ENCODE assay signal across 10 mouse cellular contexts in the genomic region with DNA sequence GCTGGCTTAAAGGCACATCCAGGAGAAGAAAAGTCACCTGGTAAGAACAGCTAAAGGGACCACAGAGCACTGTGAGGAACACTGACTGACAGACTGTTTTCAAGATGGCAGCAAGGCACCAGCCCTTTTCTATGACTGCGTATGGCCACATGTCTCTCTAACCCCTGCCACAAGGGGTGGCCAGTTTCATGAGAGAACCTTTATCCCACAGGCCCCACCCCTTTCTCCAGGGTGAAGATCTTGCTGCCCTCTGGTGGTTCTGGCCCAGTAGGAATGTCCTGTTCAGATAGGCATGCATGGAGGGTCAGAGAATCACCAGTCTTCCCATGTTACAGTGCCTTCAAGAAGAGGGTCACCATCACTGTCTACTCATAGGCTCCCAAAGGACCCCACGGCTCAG. TPM values are rescaled to one million over a fixed set of nuclear protein-coding genes. Genes with fewer than 3 reads are reported as not detected.
DNase-seq lines count a peak whose midpoint lies in the region; ATAC-seq and TF ChIP-seq lines count a peak whose summit lies in the region.
"Had no signal": no experiment of that assay in that cellular context is flagged by ENCODE, and none has a peak within 500 bp of the region (broad histone marks: within the 10 kb centered on the region; RNA-seq: fewer than 3 reads in every experiment).

No protein-coding gene starts in this region.

- no peaks in the 10 kb centered on the region for H3K4me1 ChIP-seq in lung, embryonic 14.5 days (ENCODE audit: insufficient read depth)
- H3K4me1 ChIP-seq: liver, embryonic 13.5 days had no signal

- no peak overlapping the region for H3K4me3 ChIP-seq in lung, embryonic 14.5 days (ENCODE audit: low read depth, low read length)
- H3K4me3 ChIP-seq: liver, embryonic 13.5 days had no signal

- 66% methylated on average over 2 of the region's 2 CpGs for WGBS in lung, embryonic 14.5 days

- no peak for ATAC-seq in lung, embryonic 14.5 days (ENCODE audit: insufficient read depth)

- DNase-seq in heart, adult 18-20 months, result peak; percentile 51 to 54
- no peak for DNase-seq in heart, postnatal 25 days (ENCODE audit: low spot score)
- peak; percentile 74 for DNase-seq in ES-CJ7 (ENCODE audit: low read depth, low spot score)
- DNase-seq in c-Kit-positive CD71-positive TER-119-positive erythroid progenitor cells, embryonic 14.5 days (ENCODE audit: low spot score), result peak; percentile 20
- no peak for DNase-seq in lung, embryonic 14.5 days
- no peak for DNase-seq in spleen, postnatal 14 days (ENCODE audit: low spot score in 2 of 2)
- no peak for DNase-seq in left cerebral cortex, adult 18-20 months (ENCODE audit: low spot score in 2 of 2)
- no peak for DNase-seq in embryo, embryonic 10.5 days (ENCODE audit: low spot score)
- DNase-seq: liver, embryonic 13.5 days; retina, postnatal 1 day had no signal

- no peak overlapping the region for H3K9ac ChIP-seq in lung, embryonic 14.5 days
- H3K9ac ChIP-seq: liver, embryonic 13.5 days had no signal

- no peaks in the 10 kb centered on the region for H3K36me3 ChIP-seq in lung, embryonic 14.5 days (ENCODE audit: insufficient read depth)
- H3K36me3 ChIP-seq: liver, embryonic 13.5 days had no signal

- TF ChIP-seq CTCF in lung, embryonic 14.5 days (IDR thresholded peaks at IDR 0.05; ENCODE audit: low read depth), result peak; percentile 41

- H3K9me3 ChIP-seq in lung, embryonic 14.5 days (ENCODE audit: low read depth, low read length), result no peaks in the 10 kb centered on the region
- H3K9me3 ChIP-seq: liver, embryonic 13.5 days had no signal

- no peak overlapping the region for H3K4me2 ChIP-seq in lung, embryonic 14.5 days
- H3K4me2 ChIP-seq: liver, embryonic 13.5 days had no signal

- H3K27me3 ChIP-seq in lung, embryonic 14.5 days (ENCODE audit: insufficient read depth, low read length), result no peaks in the 10 kb centered on the region
- H3K27me3 ChIP-seq: liver, embryonic 13.5 days had no signal

- intact Hi-C loops in heart, postnatal 25 days (cut with DNase I), result loop anchor here (5.0 kb wide), 1 partner anchor 58 kb away; no protein-coding TSS in a partner anchor

- H3K27ac ChIP-seq in lung, embryonic 14.5 days (ENCODE audit: low read depth), result no peak overlapping the region
- H3K27ac ChIP-seq: liver, embryonic 13.5 days had no signal

RNA-seq across cellular contexts. Expression of a gene that starts 10.1 kb away (rescaled TPM):
- total RNA-seq in heart, adult 18-20 months (2021), result not detected
- not detected for total RNA-seq in heart, postnatal 25 days (2021)
- not detected in 2 replicates for polyA plus RNA-seq in lung, embryonic 14.5 days (2014; fragmentation: Nextera tagmentation; extraction: Ambion mirVana)
- under 1 TPM in 1 of 2 experiments, not detected in 1; 0.21 TPM for total RNA-seq in left cerebral cortex, adult 18-20 months (2021)
- polyA plus RNA-seq: liver, embryonic 13.5 days had no signal

RNA-seq across cellular contexts. Expression of a gene that starts 24.7 kb away (rescaled TPM):
- 1 to 10 TPM in 1 of 2 experiments, under 1 TPM in 1; 0.92 to 1.5 TPM for total RNA-seq in heart, adult 18-20 months (2021)
- 1 to 10 TPM; 1.4 TPM for total RNA-seq in heart, postnatal 25 days (2021)
- polyA plus RNA-seq in lung, embryonic 14.5 days (2014; fragmentation: Nextera tagmentation; extraction: Ambion mirVana), result 0.93 and 1.3 TPM in 2 replicates
- 1 to 10 TPM; 2.8 to 2.9 TPM for total RNA-seq in left cerebral cortex, adult 18-20 months (2021)

RNA-seq across cellular contexts. Expression of a gene that starts 25.1 kb away (rescaled TPM):
- total RNA-seq in heart, adult 18-20 months (2021), result 1 to 10 TPM; 10.0 TPM
- total RNA-seq in heart, postnatal 25 days (2021), result 10 to 100 TPM; 12.1 to 14.3 TPM
- 11.4 and 12.7 TPM in 2 replicates for polyA plus RNA-seq in lung, embryonic 14.5 days (2014; fragmentation: Nextera tagmentation; extraction: Ambion mirVana)
- 10 to 100 TPM; 18.6 to 20.8 TPM for total RNA-seq in left cerebral cortex, adult 18-20 months (2021)

RNA-seq across cellular contexts. Expression of a gene that starts 43.2 kb away (rescaled TPM):
- total RNA-seq in heart, adult 18-20 months (2021), result not detected
- under 1 TPM; 0.03 to 0.05 TPM for total RNA-seq in heart, postnatal 25 days (2021)
- polyA plus RNA-seq in lung, embryonic 14.5 days (2014; fragmentation: Nextera tagmentation; extraction: Ambion mirVana), result 0.09 and 0.18 TPM in 2 replicates
- total RNA-seq in left cerebral cortex, adult 18-20 months (2021), result under 1 TPM; 0.30 to 0.44 TPM

RNA-seq across cellular contexts. Expression of a gene that starts 47.1 kb away (rescaled TPM):
- total RNA-seq in heart, adult 18-20 months (2021), result 10 to 100 TPM; 48.7 to 53.3 TPM
- 10 to 100 TPM; 45.9 to 50.0 TPM for total RNA-seq in heart, postnatal 25 days (2021)
- polyA plus RNA-seq in lung, embryonic 14.5 days (2014; fragmentation: Nextera tagmentation; extraction: Ambion mirVana), result 252 and 263 TPM in 2 replicates
- total RNA-seq in left cerebral cortex, adult 18-20 months (2021), result 10 to 100 TPM in 1 of 2 experiments, 1 to 10 TPM in 1; 9.2 to 10.6 TPM

Comparison
In these comparisons a context has a peak if more than half of its experiments do, and no peak if none do; other contexts are left out.
1. DNase-seq: peak in heart, adult 18-20 months (2 of 2), ES-CJ7 (single experiment) and c-Kit-positive CD71-positive TER-119-positive erythroid progenitor cells, embryonic 14.5 days (single experiment); none in heart, postnatal 25 days (single experiment), lung, embryonic 14.5 days (single experiment), spleen, postnatal 14 days (0 of 2), left cerebral cortex, adult 18-20 months (0 of 2) and embryo, embryonic 10.5 days (single experiment).